Mouse (Mus musculus) induced T-regulatory cell, adult 2 months (primary cell): ENCODE data around the gene Best1.

Experiments
- DNase-seq: peaks from one replicate; pipeline ENCODE4 v3.0.0-alpha.2; 2012; ENCODE audit warnings: low read depth

The Best1 gene

GRCm38 (mm10) chr19:10001206-10001969 lies at the start of gene Best1, which contains the start of gene Rab3il1:
TSS of gene Best1 (minus strand) at chr19:10001633.
TSS of gene Rab3il1 (plus strand) at chr19:10001669.
- no peak for DNase-seq

GRCm38 (mm10) chr19:10050438-10050837 lies 49.0 kb upstream of the Best1 start:
- DNase-seq, result no peak

- DNase-seq, result no peak
These were observed 48.1 kb upstream of the Best1 start for GRCm38 (mm10) chr19:10049533-10049932.

GRCm38 (mm10) chr19:10046983-10047382 lies 45.5 kb upstream of the Best1 start:
- DNase-seq, result no peak

- no peak for DNase-seq
These were observed 44.9 kb upstream of the Best1 start for GRCm38 (mm10) chr19:10046346-10046745.

- no peak for DNase-seq
These were observed 44.3 kb upstream of the Best1 start for GRCm38 (mm10) chr19:10045707-10046106.

- no peak for DNase-seq
These were observed 42.2 kb upstream of the Best1 start for GRCm38 (mm10) chr19:10043643-10044042.

GRCm38 (mm10) chr19:10042816-10043215 lies 41.4 kb upstream of the Best1 start:
- no peak for DNase-seq

GRCm38 (mm10) chr19:10042232-10042631 lies 40.8 kb upstream of the Best1 start:
- no peak for DNase-seq

GRCm38 (mm10) chr19:10041388-10042148 lies 40.1 kb upstream of the Best1 start, which contains the start of gene Fads3:
TSS of gene Fads3 (plus strand) at chr19:10041569.
- DNase-seq, result peak; percentile 15

GRCm38 (mm10) chr19:10040866-10041387 lies 39.5 kb upstream of the Best1 start:
- no peak for DNase-seq

GRCm38 (mm10) chr19:10039615-10040014 lies 38.2 kb upstream of the Best1 start:
- DNase-seq, result no peak

GRCm38 (mm10) chr19:10038910-10039309 lies 37.5 kb upstream of the Best1 start:
- DNase-seq, result no peak

GRCm38 (mm10) chr19:10038364-10038763 lies 36.9 kb upstream of the Best1 start:
- no peak for DNase-seq

GRCm38 (mm10) chr19:10037534-10037933 lies 36.1 kb upstream of the Best1 start:
- no peak for DNase-seq

GRCm38 (mm10) chr19:10034785-10035447 lies 33.5 kb upstream of the Best1 start:
- peak; percentile 83 for DNase-seq

GRCm38 (mm10) chr19:10034356-10034755 lies 32.9 kb upstream of the Best1 start:
- no peak for DNase-seq

GRCm38 (mm10) chr19:10033211-10033973 lies 32.0 kb upstream of the Best1 start:
- peak; percentile 76 for DNase-seq

GRCm38 (mm10) chr19:10029746-10030145 lies 28.3 kb upstream of the Best1 start:
- DNase-seq, result no peak

- DNase-seq, result no peak
These were observed 23.9 kb upstream of the Best1 start for GRCm38 (mm10) chr19:10025169-10025875.

- no peak for DNase-seq
These were observed 21.9 kb upstream of the Best1 start for GRCm38 (mm10) chr19:10023304-10023758.
